Mouse (Mus musculus) hindbrain, embryonic 10.5 days (tissue): ENCODE data around the gene Fam234b. TPM values are rescaled to one million over a fixed set of nuclear protein-coding genes. Genes with fewer than 3 reads are reported as not detected.

Experiments
- DNase-seq: peaks from one replicate; pipeline ENCODE4 v3.0.0-alpha.2; 2017; ENCODE audit warnings: low spot score
- H3K27ac ChIP-seq: fragments of 300-500 bp; sonication (generic); 2 replicates; pipeline ENCODE4 v1.5.1; 2016; ENCODE audit warnings: mild to moderate bottlenecking, moderate library complexity
- H3K27me3 ChIP-seq: fragments of 300-500 bp; sonication (generic); 2 replicates; pipeline ENCODE4 v1.6.1; 2016; ENCODE audit warnings: mild to moderate bottlenecking; ENCODE audit not compliant: poor library complexity, insufficient read depth, severe bottlenecking
- H3K36me3 ChIP-seq: fragments of 300-500 bp; sonication (generic); 2 replicates; pipeline ENCODE4 v1.6.1; 2016; ENCODE audit warnings: mild to moderate bottlenecking, moderate library complexity
- H3K4me1 ChIP-seq: fragments of 300-500 bp; sonication (generic); replicated peaks from 2 replicates; pipeline ENCODE4 v1.6.1; 2016; ENCODE audit warnings: mild to moderate bottlenecking
- H3K4me3 ChIP-seq: fragments of 300-500 bp; sonication (generic); 2 replicates; pipeline ENCODE4 v1.5.1; 2016; ENCODE audit warnings: mild to moderate bottlenecking, moderate library complexity
- H3K9me3 ChIP-seq: fragments of 300-500 bp; sonication (generic); 2 replicates; pipeline ENCODE4 v1.6.1; 2016; ENCODE audit warnings: mild to moderate bottlenecking, moderate library complexity
- WGBS: fragments of 180-500 bp; shearing (Covaris S2); methylation state at CpG from one replicate; pipeline ENCODE4 v1.1.7; 2016; 5-methylcytosine and 5-hydroxymethylcytosine counted together
- polyA plus RNA-seq: library from polyadenylated mRNA; unstranded; fragments of >200 nt; fragmentation: Nextera tagmentation; extraction: Ambion mirVana; gene quantifications from 2 replicates; pipeline ENCODE4 v1.2.1, GENCODE M21; 2016

Fam234b gene
- polyA plus RNA-seq: 24.5 and 28.0 TPM in 2 replicates

DNA sequence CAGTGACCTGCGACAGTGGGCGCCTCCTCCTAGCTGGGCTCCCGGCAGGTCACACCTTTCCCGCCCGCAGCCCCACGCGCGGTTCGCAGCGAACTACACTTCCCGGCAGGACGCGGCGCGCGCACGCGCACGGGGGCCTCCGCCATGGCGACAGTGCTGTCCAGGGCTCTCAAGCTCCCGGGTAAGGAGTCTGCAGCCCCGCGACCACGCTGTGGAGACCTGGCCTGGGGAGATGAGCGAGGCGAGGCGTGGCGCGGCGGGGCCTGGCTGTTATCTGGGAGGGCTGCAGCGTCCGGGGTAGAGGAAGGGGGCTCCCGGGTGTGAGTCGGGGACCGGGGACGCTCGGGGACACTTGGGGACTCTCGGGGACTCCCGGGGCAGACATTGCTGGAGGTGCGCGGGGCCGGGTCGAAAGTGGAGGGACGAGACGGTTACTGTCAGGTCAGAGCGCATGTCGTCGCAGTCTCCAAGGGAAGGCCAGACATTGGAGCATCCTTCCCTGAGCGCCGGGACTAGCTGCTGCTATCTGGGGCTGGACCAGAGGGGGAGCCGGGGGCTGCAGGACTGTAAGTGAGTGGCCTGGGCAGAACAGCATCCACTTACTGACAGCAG lies at the start of gene Fam234b, which contains the start of gene Hebp1:
Fam234b (plus strand) TSS at position 57 of the 612 bp plus-strand sequence.
Hebp1 (minus strand) TSS at position 102 of the 612 bp plus-strand sequence.
- peak; percentile 82 for DNase-seq
- under 1% methylated on average over 52 of the region's 52 CpGs for WGBS
- H3K4me1 ChIP-seq: peaks cover 31% of the 10 kb centered on the region
- no peaks in the 10 kb centered on the region for H3K36me3 ChIP-seq
- H3K27me3 ChIP-seq: peaks cover 16% of the 10 kb centered on the region; the same call in 1 of the 2 replicates
- no peaks in the 10 kb centered on the region for H3K9me3 ChIP-seq
- H3K4me3 ChIP-seq: peak within 1 kb of the TSS; percentile 91
- H3K27ac ChIP-seq: peak within 1 kb of the TSS; percentile 95

DNA sequence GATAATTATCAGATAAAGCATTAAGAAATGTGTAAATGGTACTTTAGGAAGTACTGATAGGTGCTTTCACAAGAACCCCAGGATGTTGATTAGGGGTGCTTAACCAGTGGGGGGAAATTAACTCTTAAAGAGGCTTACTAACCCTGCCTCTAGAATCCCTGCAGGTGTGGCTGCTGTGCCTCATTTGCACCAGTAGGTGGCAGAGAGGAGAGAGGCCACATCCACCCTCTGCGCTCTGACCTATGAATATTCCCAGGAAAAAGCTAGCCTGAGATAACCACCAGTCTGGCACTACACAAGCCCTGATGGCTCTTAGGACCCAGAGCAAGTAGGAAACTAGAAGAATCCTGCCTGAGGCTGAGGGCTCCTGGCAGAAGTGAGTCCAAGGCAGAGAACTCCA lies 49.3 kb upstream of the Fam234b start:
- 44% methylated on average over 1 of the region's 1 CpGs for WGBS
- DNase-seq: peak; percentile 41
- H3K36me3 ChIP-seq: no peaks in the 10 kb centered on the region
- H3K27me3 ChIP-seq: no peaks in the 10 kb centered on the region
- H3K27ac ChIP-seq: no peak overlapping the region
- no peak overlapping the region for H3K4me3 ChIP-seq
- H3K4me1 ChIP-seq: no peaks in the 10 kb centered on the region
- no peaks in the 10 kb centered on the region for H3K9me3 ChIP-seq

DNA sequence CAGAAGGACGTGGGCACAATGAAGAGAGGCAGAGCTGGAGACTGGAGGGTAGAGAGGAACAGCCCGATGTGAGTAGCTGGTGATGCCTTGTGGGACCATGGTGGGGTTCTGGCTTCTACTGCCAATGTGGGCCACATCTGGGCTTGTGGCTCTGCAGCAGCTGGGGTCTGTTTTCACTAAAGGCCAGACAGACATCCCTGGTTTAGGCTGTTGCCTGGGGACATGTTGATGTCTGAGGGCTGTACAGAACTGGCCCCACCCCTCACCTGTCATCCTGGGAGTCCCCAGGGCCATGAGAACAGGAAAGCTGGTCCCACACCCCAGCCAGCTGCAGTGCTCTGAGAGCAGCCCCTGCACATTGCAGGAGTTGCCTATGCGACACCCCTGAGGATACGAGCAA lies 48.6 kb upstream of the Fam234b start:
- Histone ChIP-seq H3K4me1 (no peaks in the 10 kb centered on the region), H3K27me3 (no peaks in the 10 kb centered on the region), H3K9me3 (no peaks in the 10 kb centered on the region), H3K27ac (no peak overlapping the region), H3K4me3 (no peak overlapping the region), H3K36me3 (no peaks in the 10 kb centered on the region)
- DNase-seq: no peak
- 76% methylated on average over 4 of the region's 4 CpGs for WGBS

DNA sequence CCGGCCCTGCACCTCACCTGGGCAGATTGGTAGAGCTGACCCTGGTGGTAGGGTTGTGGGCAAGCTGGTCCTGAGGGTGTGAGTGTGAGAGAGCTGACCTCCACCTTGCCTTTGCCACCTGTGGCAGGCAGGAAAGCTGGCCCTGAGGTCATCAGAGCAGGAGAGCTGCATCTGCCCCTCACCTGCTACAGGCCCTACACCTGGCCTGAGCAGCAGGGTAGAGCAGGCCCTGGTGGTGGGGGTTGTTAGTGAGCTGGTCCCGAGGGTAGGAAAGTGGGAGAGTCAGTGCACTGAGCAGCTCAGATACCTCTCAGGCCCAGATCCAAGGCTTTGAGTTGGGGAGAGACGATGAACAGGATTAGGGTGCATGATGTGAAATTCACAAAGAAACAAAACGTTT lies 48.1 kb upstream of the Fam234b start:
- H3K4me3 ChIP-seq: no peak overlapping the region
- DNase-seq: no peak
- 78% methylated on average over 4 of the region's 4 CpGs for WGBS
- H3K9me3 ChIP-seq: no peaks in the 10 kb centered on the region
- H3K27ac ChIP-seq: no peak overlapping the region
- H3K4me1 ChIP-seq: no peaks in the 10 kb centered on the region
- H3K27me3 ChIP-seq: no peaks in the 10 kb centered on the region
- H3K36me3 ChIP-seq: no peaks in the 10 kb centered on the region

DNA sequence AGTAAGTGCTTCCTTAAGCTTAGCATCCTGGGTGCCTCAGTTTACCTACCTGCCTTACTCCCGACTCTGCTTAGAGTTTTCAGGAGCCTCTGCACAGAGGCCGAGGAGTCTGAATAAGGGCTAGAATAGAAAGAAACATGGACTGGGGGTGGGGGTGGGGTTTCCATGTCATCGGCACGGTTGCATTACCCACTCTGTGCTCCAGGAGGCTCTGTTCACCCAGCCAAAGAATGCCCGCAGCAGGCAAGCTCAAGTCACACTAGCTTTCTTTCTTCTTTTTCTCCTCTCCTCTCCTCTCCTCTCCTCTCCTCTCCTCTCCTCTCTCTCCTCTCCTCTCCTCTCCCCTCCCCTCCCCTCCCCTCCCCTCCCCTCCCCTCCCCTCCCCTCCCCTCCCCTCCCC lies 47.5 kb upstream of the Fam234b start:
- 44% methylated on average over 5 of the region's 5 CpGs for WGBS
- 0 out of 2 replicates have a peak, but pooled peaks cover 2% of the 10 kb centered on the region for H3K27me3 ChIP-seq
- H3K4me1 ChIP-seq: no peaks in the 10 kb centered on the region
- H3K9me3 ChIP-seq: no peaks in the 10 kb centered on the region
- H3K27ac ChIP-seq: no peak overlapping the region
- no peak overlapping the region for H3K4me3 ChIP-seq
- H3K36me3 ChIP-seq: no peaks in the 10 kb centered on the region
- peak; percentile 53 for DNase-seq

DNA sequence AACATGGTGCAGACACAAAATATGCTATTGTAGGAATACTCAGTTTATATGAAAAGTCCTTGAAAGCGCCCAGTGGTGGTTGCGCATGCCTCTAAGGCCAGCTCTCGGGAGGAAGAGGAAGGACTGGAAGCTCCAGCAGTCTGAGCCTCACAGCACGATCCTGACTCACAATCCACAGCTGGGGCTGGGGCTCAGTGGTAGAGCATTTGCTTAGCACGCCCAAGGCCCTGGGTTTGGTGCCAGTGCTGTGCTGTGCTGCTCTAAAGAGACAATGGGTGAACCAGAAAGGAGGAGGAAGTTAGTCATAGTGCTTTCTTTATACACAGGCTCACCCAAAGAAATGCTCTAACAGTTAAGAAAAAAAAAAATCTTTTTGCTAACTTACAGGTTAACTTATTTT lies 44.1 kb upstream of the Fam234b start:
- Histone ChIP-seq H3K4me3 (no peak overlapping the region), H3K4me1 (0 out of 2 replicates have a peak, but pooled peaks cover 3% of the 10 kb centered on the region), H3K36me3 (no peaks in the 10 kb centered on the region), H3K27me3 (0 out of 2 replicates have a peak, but pooled peaks cover 2% of the 10 kb centered on the region), H3K27ac (no peak overlapping the region), H3K9me3 (no peaks in the 10 kb centered on the region)
- no peak for DNase-seq
- WGBS: 90% methylated on average over 5 of the region's 5 CpGs

DNA sequence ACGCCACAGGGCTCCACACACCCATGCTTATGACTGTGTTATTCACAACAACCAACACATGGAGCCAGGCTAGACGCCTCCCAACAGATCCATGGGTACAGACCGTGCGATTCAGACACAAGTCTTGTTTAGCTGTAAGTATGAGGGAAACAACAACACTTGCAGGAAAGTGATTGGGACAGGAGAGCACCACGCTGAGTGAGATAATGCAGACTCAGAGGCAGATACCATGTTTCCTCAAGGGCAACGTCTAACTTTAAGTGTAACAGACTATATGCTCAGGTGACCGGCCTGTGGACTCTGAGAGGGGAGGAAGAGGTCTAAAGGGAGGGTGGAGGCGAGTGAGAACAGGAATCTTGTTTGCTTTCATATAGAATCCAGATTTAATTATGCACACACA lies 41.2 kb upstream of the Fam234b start:
- no peak overlapping the region for H3K4me3 ChIP-seq
- no peak overlapping the region for H3K27ac ChIP-seq
- WGBS: 82% methylated on average over 8 of the region's 8 CpGs
- H3K27me3 ChIP-seq: 0 out of 2 replicates have a peak, but pooled peaks cover 2% of the 10 kb centered on the region
- H3K36me3 ChIP-seq: no peaks in the 10 kb centered on the region
- DNase-seq: no peak
- H3K4me1 ChIP-seq: 0 out of 2 replicates have a peak, but pooled peaks cover 3% of the 10 kb centered on the region
- no peaks in the 10 kb centered on the region for H3K9me3 ChIP-seq

DNA sequence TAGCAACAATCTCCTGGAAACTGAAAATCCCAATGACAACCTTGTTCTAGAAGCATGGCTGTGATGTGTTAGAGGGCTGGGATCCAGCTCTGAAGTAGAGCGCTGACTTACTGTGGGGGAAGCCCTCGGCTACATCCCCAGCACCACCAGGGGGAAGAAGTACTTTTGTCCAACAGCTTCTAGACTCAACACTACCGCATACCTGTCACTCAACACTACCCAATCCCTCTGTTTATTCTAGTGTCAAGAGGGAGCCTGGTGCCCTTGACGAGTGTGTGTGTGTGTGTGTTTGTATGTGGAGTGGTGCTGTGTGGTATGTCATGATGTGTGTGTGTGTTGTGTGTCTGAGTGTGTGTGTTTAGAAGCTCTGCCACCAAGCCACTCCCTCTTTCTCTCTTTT lies 40.3 kb upstream of the Fam234b start:
- Histone ChIP-seq H3K36me3 (no peaks in the 10 kb centered on the region), H3K27ac (no peak overlapping the region), H3K4me1 (0 out of 2 replicates have a peak, but pooled peaks cover 3% of the 10 kb centered on the region), H3K27me3 (0 out of 2 replicates have a peak, but pooled peaks cover 2% of the 10 kb centered on the region), H3K9me3 (no peaks in the 10 kb centered on the region), H3K4me3 (no peak overlapping the region)
- 70% methylated on average over 4 of the region's 4 CpGs for WGBS
- DNase-seq: no peak

DNA sequence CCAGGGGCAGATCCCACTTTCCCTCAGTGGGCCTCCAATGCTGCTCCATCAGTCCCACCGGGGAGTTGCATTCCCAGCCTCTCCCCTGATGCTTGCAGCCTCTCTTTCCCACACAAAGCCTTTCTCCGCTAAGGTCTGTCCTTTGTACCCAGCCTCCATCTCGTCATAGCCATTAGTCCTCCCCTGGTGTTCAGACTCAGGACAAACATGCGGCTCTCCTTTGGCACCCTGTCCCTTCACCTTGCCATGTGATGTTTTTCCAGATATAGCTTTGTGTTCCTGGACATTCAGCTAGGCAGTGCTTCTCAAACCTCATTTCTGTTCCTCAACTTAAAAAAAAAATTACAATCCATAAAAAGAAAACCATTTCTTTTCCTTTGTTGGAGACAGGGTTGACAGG lies 39.3 kb upstream of the Fam234b start:
- no peak overlapping the region for H3K27ac ChIP-seq
- 0 out of 2 replicates have a peak, but pooled peaks cover 2% of the 10 kb centered on the region for H3K27me3 ChIP-seq
- no peak overlapping the region for H3K4me3 ChIP-seq
- H3K36me3 ChIP-seq: no peaks in the 10 kb centered on the region
- DNase-seq: no peak
- H3K4me1 ChIP-seq: peaks cover 9% of the 10 kb centered on the region; the same call in 1 of the 2 replicates
- H3K9me3 ChIP-seq: no peaks in the 10 kb centered on the region
- 47% methylated on average over 4 of the region's 4 CpGs for WGBS

DNA sequence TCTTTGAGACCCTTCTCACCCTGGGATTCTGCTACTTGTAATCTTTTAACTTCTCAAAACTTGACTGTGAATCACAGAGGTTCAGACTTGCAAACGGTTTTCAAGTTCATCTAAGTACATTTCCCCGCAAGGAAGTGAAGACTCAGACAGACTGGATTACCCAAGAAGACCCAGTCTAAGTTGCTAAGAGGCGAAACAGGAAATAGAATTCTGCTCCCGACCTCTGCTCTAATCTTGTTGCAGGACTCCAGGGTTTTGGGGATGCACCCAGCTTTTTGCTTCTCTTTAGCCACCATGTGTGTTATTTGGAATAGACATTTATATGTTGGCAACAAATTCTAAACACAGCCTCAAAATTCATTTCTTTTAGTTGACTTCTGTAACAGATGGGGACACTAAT lies 36.4 kb upstream of the Fam234b start:
- H3K36me3 ChIP-seq: no peaks in the 10 kb centered on the region
- no peak overlapping the region for H3K27ac ChIP-seq
- H3K9me3 ChIP-seq: no peaks in the 10 kb centered on the region
- DNase-seq: no peak
- peaks cover 6% of the 10 kb centered on the region for H3K27me3 ChIP-seq
- WGBS: 81% methylated on average over 4 of the region's 4 CpGs
- H3K4me1 ChIP-seq: peaks cover 9% of the 10 kb centered on the region; the same call in 1 of the 2 replicates
- H3K4me3 ChIP-seq: no peak overlapping the region

DNA sequence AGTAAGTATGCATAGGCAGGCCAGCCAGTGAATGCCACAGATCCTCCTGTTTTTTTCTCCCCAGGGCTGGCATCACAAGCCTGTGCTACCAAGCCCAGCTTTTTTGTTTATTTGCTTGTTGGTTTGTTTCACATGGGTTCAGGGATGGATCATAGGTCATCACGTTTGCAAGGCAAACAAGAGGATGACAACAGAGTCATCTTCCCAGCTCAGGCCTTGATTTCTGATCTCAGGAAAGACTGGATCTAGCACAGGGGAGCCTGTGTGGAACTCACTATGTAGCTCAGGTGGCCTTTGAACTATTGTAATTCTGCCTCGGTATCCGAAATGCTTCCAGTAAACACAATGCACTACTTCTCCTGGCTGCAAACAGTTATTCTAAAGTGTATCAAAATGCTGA lies 35.5 kb upstream of the Fam234b start:
- Histone ChIP-seq H3K27ac (no peak overlapping the region), H3K27me3 (peaks cover 12% of the 10 kb centered on the region), H3K4me1 (peaks cover 10% of the 10 kb centered on the region), H3K4me3 (no peak overlapping the region), H3K36me3 (no peaks in the 10 kb centered on the region), H3K9me3 (no peaks in the 10 kb centered on the region)
- WGBS: 90% methylated on average over 3 of the region's 3 CpGs
- DNase-seq: no peak

DNA sequence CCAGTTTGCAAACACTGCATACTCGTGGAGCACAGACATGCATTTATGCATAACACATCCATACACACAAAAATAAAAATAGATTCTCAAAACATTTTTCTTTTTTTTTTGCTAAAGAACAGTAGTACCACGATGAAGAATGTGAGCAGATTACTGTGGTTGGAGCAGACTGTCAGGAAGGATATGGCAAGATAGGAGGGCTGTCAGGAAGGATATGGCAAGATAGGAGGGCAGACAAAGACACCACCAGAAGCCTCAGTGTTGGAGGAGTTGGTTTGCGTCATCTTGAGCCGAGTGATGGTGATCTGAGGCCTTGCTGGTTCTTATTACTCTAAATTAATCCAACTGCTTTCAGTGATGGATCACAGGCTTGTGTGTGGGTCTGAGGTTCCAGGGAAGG lies 34.9 kb upstream of the Fam234b start:
- 87% methylated on average over 4 of the region's 4 CpGs for WGBS
- Histone ChIP-seq H3K4me3 (no peak overlapping the region), H3K9me3 (no peaks in the 10 kb centered on the region), H3K27ac (0 out of 2 replicates have a peak overlapping the region, but pooled peaks have one; percentile 16), H3K27me3 (peaks cover 12% of the 10 kb centered on the region), H3K36me3 (no peaks in the 10 kb centered on the region), H3K4me1 (peaks cover 16% of the 10 kb centered on the region)
- DNase-seq: no peak

DNA sequence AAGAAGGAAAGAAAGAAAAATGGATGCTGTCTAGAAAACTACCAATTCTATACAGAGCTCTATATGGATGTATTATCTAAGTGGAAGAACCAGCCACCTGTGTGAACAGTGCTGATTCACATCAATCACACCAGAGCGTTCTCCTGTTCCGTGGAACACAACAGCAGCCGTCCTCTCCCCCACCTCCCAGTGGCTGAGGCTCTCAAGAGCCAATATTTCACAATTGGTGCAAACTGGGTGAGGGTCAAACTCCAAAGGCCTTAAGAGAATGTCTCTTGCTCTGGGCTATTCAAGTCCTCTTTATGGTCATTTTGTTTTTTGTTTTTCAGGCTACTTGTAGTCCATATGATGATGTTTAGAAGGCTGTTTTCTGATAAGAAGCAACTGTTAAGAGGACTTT lies 32.6 kb upstream of the Fam234b start:
- no peak for DNase-seq
- WGBS: 80% methylated on average over 3 of the region's 3 CpGs
- Histone ChIP-seq H3K27me3 (peaks cover 12% of the 10 kb centered on the region), H3K27ac (no peak overlapping the region), H3K4me3 (no peak overlapping the region), H3K9me3 (no peaks in the 10 kb centered on the region), H3K36me3 (no peaks in the 10 kb centered on the region), H3K4me1 (peaks cover 20% of the 10 kb centered on the region)
